In genomic region chr15:93594296-93594887, GRCm38 (mm10) we compare ENCODE assay signal across 8 mouse cellular contexts. TPM values are rescaled to one million over a fixed set of nuclear protein-coding genes. Genes with fewer than 3 reads are reported as not detected.
DNase-seq lines count a peak whose midpoint lies in the region; ATAC-seq and TF ChIP-seq lines count a peak whose summit lies in the region.

No protein-coding gene starts in this region.

- peak in 1 of 2 experiments; percentile 27 for DNase-seq in layer of hippocampus, adult 2 months (ENCODE audit: low spot score in 2 of 2)
- DNase-seq in layer of hippocampus, adult 11-12 months (ENCODE audit: low spot score), result no peak
- DNase-seq in Muller cell, postnatal 12 days (ENCODE audit: inconsistent ontology term), result no peak
- DNase-seq in thymus, postnatal 4 days, result no peak
- no peak for DNase-seq in layer of hippocampus, postnatal 14 days (ENCODE audit: low spot score in 2 of 2)

- H3K27ac ChIP-seq in layer of hippocampus, adult 2 months, result peak overlapping the region; percentile 97
- peak overlapping the region; percentile 98 for H3K27ac ChIP-seq in embryonic facial prominence, embryonic 12.5 days
- H3K27ac ChIP-seq in hindbrain, embryonic 15.5 days (replicated peaks), result peak overlapping the region; percentile 33
- no peak overlapping the region; the same call in 1 of the 2 replicates for H3K27ac ChIP-seq in midbrain, embryonic 13.5 days

- no peak for ATAC-seq in embryonic facial prominence, embryonic 12.5 days (ENCODE audit: insufficient number of reproducible peaks, insufficient read depth, low FRiP score, low TSS enrichment)
- no peak for ATAC-seq in hindbrain, embryonic 15.5 days (ENCODE audit: low FRiP score, low read depth)
- no peak for ATAC-seq in midbrain, embryonic 13.5 days

- H3K4me1 ChIP-seq in embryonic facial prominence, embryonic 12.5 days, result peaks cover 44% of the 10 kb centered on the region
- H3K4me1 ChIP-seq in hindbrain, embryonic 15.5 days (replicated peaks), result peaks cover 45% of the 10 kb centered on the region
- H3K4me1 ChIP-seq in midbrain, embryonic 13.5 days (replicated peaks), result peaks cover 31% of the 10 kb centered on the region

- peak overlapping the region; percentile 71 for H3K4me3 ChIP-seq in layer of hippocampus, adult 2 months
- peak overlapping the region; percentile 99 for H3K4me3 ChIP-seq in embryonic facial prominence, embryonic 12.5 days
- peak overlapping the region; percentile 76 for H3K4me3 ChIP-seq in hindbrain, embryonic 15.5 days
- peak overlapping the region; percentile 83 for H3K4me3 ChIP-seq in midbrain, embryonic 13.5 days (replicated peaks)

- H3K27me3 ChIP-seq in embryonic facial prominence, embryonic 12.5 days, result no peaks in the 10 kb centered on the region
- H3K27me3 ChIP-seq in hindbrain, embryonic 15.5 days, result no peaks in the 10 kb centered on the region
- peaks cover 35% of the 10 kb centered on the region for H3K27me3 ChIP-seq in midbrain, embryonic 13.5 days

- H3K9me3 ChIP-seq in embryonic facial prominence, embryonic 12.5 days, result no peaks in the 10 kb centered on the region
- no peaks in the 10 kb centered on the region for H3K9me3 ChIP-seq in hindbrain, embryonic 15.5 days
- no peaks in the 10 kb centered on the region for H3K9me3 ChIP-seq in midbrain, embryonic 13.5 days

- peak overlapping the region; percentile 79 for H3K4me2 ChIP-seq in embryonic facial prominence, embryonic 12.5 days (replicated peaks)
- peak overlapping the region; percentile 89 for H3K4me2 ChIP-seq in hindbrain, embryonic 15.5 days
- H3K4me2 ChIP-seq in midbrain, embryonic 13.5 days (replicated peaks), result peak overlapping the region; percentile 79

- H3K9ac ChIP-seq in embryonic facial prominence, embryonic 12.5 days, result peak overlapping the region; percentile 39; the same call in 1 of the 2 replicates
- peak overlapping the region; percentile 80 for H3K9ac ChIP-seq in hindbrain, embryonic 15.5 days
- H3K9ac ChIP-seq in midbrain, embryonic 13.5 days (replicated peaks), result peak overlapping the region; percentile 19; the same call in 1 of the 2 replicates

- TF ChIP-seq CTCF in layer of hippocampus, adult 2 months (conservative IDR thresholded peaks at IDR 0.05), result no peak

- H3K36me3 ChIP-seq in embryonic facial prominence, embryonic 12.5 days, result no peaks in the 10 kb centered on the region
- no peaks in the 10 kb centered on the region for H3K36me3 ChIP-seq in hindbrain, embryonic 15.5 days
- no peaks in the 10 kb centered on the region for H3K36me3 ChIP-seq in midbrain, embryonic 13.5 days

- whole genome bisulfite sequencing in embryonic facial prominence, embryonic 12.5 days, result 7% methylated on average over 10 of the region's 10 CpGs
- WGBS in hindbrain, embryonic 15.5 days, result 18% methylated on average over 10 of the region's 10 CpGs
- 32% methylated on average over 10 of the region's 10 CpGs for WGBS in midbrain, embryonic 13.5 days

RNA-seq across cellular contexts. Expression of gene Prickle1, which starts 1.3 kb away (rescaled TPM):
- total RNA-seq in layer of hippocampus, adult 2 months (2021), result 10 to 100 TPM; 67.4 to 69.2 TPM
- polyA plus RNA-seq in embryonic facial prominence, embryonic 12.5 days (2016; fragmentation: Nextera tagmentation; extraction: Ambion mirVana), result 41.9 and 51.8 TPM in 2 replicates
- polyA plus RNA-seq in hindbrain, embryonic 15.5 days (2015; fragmentation: Nextera tagmentation; extraction: Ambion mirVana), result 19.2 and 21.1 TPM in 2 replicates
- polyA plus RNA-seq in midbrain, embryonic 13.5 days (2015; fragmentation: Nextera tagmentation; extraction: Ambion mirVana), result 6.4 and 8.0 TPM in 2 replicates
- total RNA-seq in layer of hippocampus, postnatal 14 days (2021), result 10 to 100 TPM; 53.5 to 61.8 TPM

Comparison
In these comparisons a context has a peak if more than half of its experiments do, and no peak if none do; other contexts are left out.
1. H3K9ac ChIP-seq: peak in every context shown above with its lines; median percentile 80 in hindbrain, embryonic 15.5 days; 39 in embryonic facial prominence, embryonic 12.5 days; 19 in midbrain, embryonic 13.5 days.